Mouse (Mus musculus): ENCODE measurements around the gene Gpr82.
A peak's percentile ranks its signal among the peaks of the same experiment; 100 is the strongest.

The Gpr82 gene

GRCm38 (mm10) chrX:13705051-13705450, 43.9 kb downstream of the Gpr82 start:
- DNase-seq = no peak

GRCm38 (mm10) chrX:13710174-13710573, 49.0 kb downstream of the Gpr82 start:
- peak; percentile 48 for DNase-seq

Data from right cerebral cortex, postnatal 14 days (tissue).